ENCODE assay signal across 8 mouse cellular contexts in the genomic region with DNA sequence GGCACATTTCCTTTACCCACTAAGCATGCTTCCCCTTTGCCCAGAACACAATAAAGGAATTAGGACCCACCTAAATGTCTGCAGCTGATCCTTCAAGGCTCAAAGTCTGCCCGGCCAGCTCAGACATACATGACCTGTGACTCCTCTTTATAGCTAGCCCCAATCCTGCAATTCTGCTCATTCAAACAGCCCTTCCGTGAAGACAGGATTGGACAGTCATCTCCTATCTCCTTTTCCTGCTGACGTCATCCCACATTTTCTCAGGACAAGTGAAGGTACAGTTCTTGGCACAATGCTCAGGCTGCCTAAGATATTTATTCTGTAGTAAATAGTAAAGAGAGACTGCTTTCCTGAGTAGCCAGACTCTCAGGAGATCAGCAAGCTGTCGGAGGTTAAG. TPM values are rescaled to one million over a fixed set of nuclear protein-coding genes. Genes with fewer than 3 reads are reported as not detected.
DNase-seq lines count a peak whose midpoint lies in the region; ATAC-seq and TF ChIP-seq lines count a peak whose summit lies in the region.

No protein-coding gene starts in this region.

- H3K4me2 ChIP-seq in forebrain, embryonic 13.5 days, result peak overlapping the region; percentile 97
- H3K4me2 ChIP-seq in liver, embryonic 11.5 days, result peak overlapping the region; percentile 95
- peak overlapping the region; percentile 96 for H3K4me2 ChIP-seq in neural tube, embryonic 15.5 days

- peaks cover 72% of the 10 kb centered on the region for H3K4me1 ChIP-seq in forebrain, embryonic 13.5 days
- H3K4me1 ChIP-seq in liver, embryonic 11.5 days (replicated peaks; ENCODE audit: control insufficient read depth, insufficient read depth, low read length), result peaks cover 35% of the 10 kb centered on the region
- peaks cover 55% of the 10 kb centered on the region for H3K4me1 ChIP-seq in neural tube, embryonic 15.5 days

- H3K4me3 ChIP-seq in left cerebral cortex, adult 2 months, result peak overlapping the region; percentile 82
- H3K4me3 ChIP-seq in forebrain, embryonic 13.5 days, result peak overlapping the region; percentile 71
- H3K4me3 ChIP-seq in liver, embryonic 11.5 days (ENCODE audit: low read depth, low read length), result peak overlapping the region; percentile 95
- H3K4me3 ChIP-seq in neural tube, embryonic 15.5 days (replicated peaks), result peak overlapping the region; percentile 65

- TF ChIP-seq CTCF in left cerebral cortex, adult 2 months (IDR thresholded peaks at IDR 0.05), result no peak

- no peaks in the 10 kb centered on the region for H3K36me3 ChIP-seq in forebrain, embryonic 13.5 days (ENCODE audit: poor library complexity, severe bottlenecking)
- no peaks in the 10 kb centered on the region for H3K36me3 ChIP-seq in liver, embryonic 11.5 days (ENCODE audit: control insufficient read depth, insufficient read depth, low read length)
- no peaks in the 10 kb centered on the region for H3K36me3 ChIP-seq in neural tube, embryonic 15.5 days

- no peak for ATAC-seq in forebrain, embryonic 13.5 days
- no peak for ATAC-seq in liver, embryonic 11.5 days (replicated peaks; ENCODE audit: low FRiP score)
- ATAC-seq in neural tube, embryonic 15.5 days (ENCODE audit: low FRiP score), result no peak

- DNase-seq in left cerebral cortex, adult 2 months (ENCODE audit: extremely low spot score in 1 of 2, low spot score in 2 of 2), result no peak
- no peak for DNase-seq in left cerebral cortex, adult 18-20 months (ENCODE audit: low spot score in 2 of 2)
- DNase-seq in liver, embryonic 11.5 days (ENCODE audit: low spot score), result no peak
- no peak for DNase-seq in right cerebral cortex, postnatal 14 days
- DNase-seq in gastrocnemius, adult 8-10 months (ENCODE audit: low spot score in 2 of 2), result no peak
- DNase-seq in spleen, postnatal 10 days (ENCODE audit: low spot score in 2 of 2), result no peak

- peak overlapping the region; percentile 82; the same call in 1 of the 2 replicates for H3K9ac ChIP-seq in forebrain, embryonic 13.5 days
- H3K9ac ChIP-seq in liver, embryonic 11.5 days (ENCODE audit: low read depth, low read length), result peak overlapping the region; percentile 92
- H3K9ac ChIP-seq in neural tube, embryonic 15.5 days (replicated peaks), result 0 out of 2 replicates have a peak overlapping the region, but pooled peaks have one; percentile 57

- peak overlapping the region; percentile 88 for H3K27ac ChIP-seq in left cerebral cortex, adult 2 months
- H3K27ac ChIP-seq in forebrain, embryonic 13.5 days, result peak overlapping the region; percentile 76
- no peak overlapping the region for H3K27ac ChIP-seq in liver, embryonic 11.5 days (ENCODE audit: low read depth, low read length)
- peak overlapping the region; percentile 77 for H3K27ac ChIP-seq in neural tube, embryonic 15.5 days (replicated peaks)

- WGBS in forebrain, embryonic 13.5 days, result 23% methylated on average over 4 of the region's 4 CpGs
- 48% methylated on average over 4 of the region's 4 CpGs for WGBS in liver, embryonic 11.5 days
- WGBS in neural tube, embryonic 15.5 days, result 17% methylated on average over 4 of the region's 4 CpGs

- H3K9me3 ChIP-seq in forebrain, embryonic 13.5 days (replicated peaks), result no peaks in the 10 kb centered on the region
- no peaks in the 10 kb centered on the region for H3K9me3 ChIP-seq in liver, embryonic 11.5 days (ENCODE audit: control insufficient read depth, low read length)
- H3K9me3 ChIP-seq in neural tube, embryonic 15.5 days (replicated peaks), result no peaks in the 10 kb centered on the region

- H3K27me3 ChIP-seq in forebrain, embryonic 13.5 days, result no peaks in the 10 kb centered on the region
- no peaks in the 10 kb centered on the region for H3K27me3 ChIP-seq in liver, embryonic 11.5 days (replicated peaks; ENCODE audit: control insufficient read depth, insufficient read depth, low read length)
- H3K27me3 ChIP-seq in neural tube, embryonic 15.5 days (replicated peaks), result 0 out of 2 replicates have a peak, but pooled peaks cover 5% of the 10 kb centered on the region

- intact Hi-C loops in left cerebral cortex, adult 2 months (cut with DNase I), result no loop called here

RNA-seq across cellular contexts. Expression of a gene that starts 1.6 kb away (rescaled TPM):
- 10 to 100 TPM; 16.6 to 22.8 TPM for total RNA-seq in left cerebral cortex, adult 2 months (2021)
- total RNA-seq in left cerebral cortex, adult 18-20 months (2021), result 10 to 100 TPM; 18.2 to 19.8 TPM
- polyA plus RNA-seq in forebrain, embryonic 13.5 days (2015; fragmentation: Nextera tagmentation; extraction: Ambion mirVana), result 5.0 and 5.6 TPM in 2 replicates
- 12.6 and 13.4 TPM in 2 replicates for polyA plus RNA-seq in liver, embryonic 11.5 days (2014; fragmentation: Nextera tagmentation; extraction: Ambion mirVana)
- 4.0 and 5.4 TPM in 2 replicates for polyA plus RNA-seq in neural tube, embryonic 15.5 days (2015; fragmentation: Nextera tagmentation; extraction: Ambion mirVana)
- 1 to 10 TPM; 5.7 to 9.1 (median 7.4) TPM for total RNA-seq in gastrocnemius, adult 8-10 months (2022)
